Mouse (Mus musculus): ENCODE results near the gene Gm340. TPM values are rescaled to one million over a fixed set of nuclear protein-coding genes. Genes with fewer than 3 reads are reported as not detected.

Gm340 gene
- polyA plus RNA-seq, 1 experiment: 1.0 TPM

GRCm38 (mm10) chr19:41589681-41590080, 7.5 kb downstream of the Gm340 start:
- TF ChIP-seq CTCF (IDR thresholded peaks at IDR 0.05; ENCODE audit: control insufficient read depth, insufficient read depth, insufficient replicate concordance, low read depth, low read length): no peak
- no peak for TF ChIP-seq POLR2A (IDR thresholded peaks at IDR 0.05; ENCODE audit: control insufficient read depth, low read depth, low read length)
- Histone ChIP-seq H3K27ac (ENCODE audit: control insufficient read depth, insufficient read depth, low read depth, low read length) (no peak overlapping the region), H3K4me3 (ENCODE audit: control insufficient read depth, low read depth, low read length) (no peak overlapping the region), H3K36me3 (ENCODE audit: control insufficient read depth, insufficient read depth, low read length) (no peaks in the 10 kb centered on the region), H3K27me3 (ENCODE audit: control insufficient read depth, insufficient read depth, low read length) (no peaks in the 10 kb centered on the region), H3K4me1 (ENCODE audit: control insufficient read depth, insufficient read depth, low read length) (no peaks in the 10 kb centered on the region)

DNA sequence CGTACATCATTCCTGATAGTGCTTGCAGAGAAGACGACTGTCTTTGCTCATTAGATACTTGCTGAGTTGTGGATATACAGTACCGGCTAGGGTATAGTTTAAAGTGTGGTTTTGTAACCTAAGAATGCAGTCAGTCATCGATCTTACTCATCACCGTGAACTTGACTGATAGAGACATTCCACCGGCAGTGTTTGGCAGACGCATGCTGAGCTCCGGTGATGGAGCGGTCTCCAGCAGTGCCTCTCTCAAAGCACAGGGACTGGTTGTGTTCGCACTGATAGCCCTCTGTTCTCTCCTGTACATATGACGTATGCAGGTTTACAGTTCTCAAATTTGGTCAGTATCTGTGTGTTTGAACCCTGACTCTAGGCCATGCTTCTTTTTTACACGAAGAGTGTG, 9.6 kb downstream of the Gm340 start:
- H3K27ac ChIP-seq (ENCODE audit: control insufficient read depth, insufficient read depth, low read depth, low read length): no peak overlapping the region
- no peak for TF ChIP-seq POLR2A (IDR thresholded peaks at IDR 0.05; ENCODE audit: control insufficient read depth, low read depth, low read length)
- no peaks in the 10 kb centered on the region for H3K4me1 ChIP-seq (ENCODE audit: control insufficient read depth, insufficient read depth, low read length)
- no peaks in the 10 kb centered on the region for H3K27me3 ChIP-seq (ENCODE audit: control insufficient read depth, insufficient read depth, low read length)
- H3K36me3 ChIP-seq (ENCODE audit: control insufficient read depth, insufficient read depth, low read length): no peaks in the 10 kb centered on the region
- H3K4me3 ChIP-seq (ENCODE audit: control insufficient read depth, low read depth, low read length): no peak overlapping the region

DNA sequence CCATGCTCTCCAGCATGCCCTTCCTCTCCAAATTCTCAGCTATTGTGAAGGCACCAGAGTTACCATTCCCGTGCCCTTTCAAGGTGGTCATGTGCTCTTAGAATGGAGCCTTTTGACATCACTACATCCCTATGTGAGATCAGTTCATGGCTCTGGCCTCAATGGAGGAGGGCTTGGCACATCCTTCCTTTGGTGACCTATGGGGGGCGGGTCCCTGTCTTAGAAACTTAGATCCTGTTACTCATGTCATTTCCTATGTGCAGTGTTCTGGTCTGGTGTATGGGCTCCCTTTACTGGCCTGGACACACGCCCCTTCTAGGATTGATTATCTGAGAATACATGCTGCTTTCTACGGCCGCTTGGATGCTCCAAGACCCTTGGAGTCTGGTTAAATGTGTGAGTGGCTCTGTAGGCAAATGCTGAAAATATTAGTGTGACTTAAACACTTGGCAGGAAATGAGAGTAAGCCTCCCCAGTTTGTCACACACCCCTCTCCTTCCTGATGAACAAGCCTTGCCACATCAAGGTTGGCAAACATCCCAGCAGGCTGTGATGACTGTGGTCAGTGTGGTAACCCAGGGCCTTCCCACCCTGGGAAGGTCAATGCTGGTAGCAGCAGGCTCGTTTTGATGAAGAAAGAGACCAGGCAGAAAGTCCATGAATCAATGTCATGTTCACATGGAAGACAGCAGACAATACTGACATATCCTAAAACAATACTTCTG, 15.2 kb downstream of the Gm340 start:
- TF ChIP-seq POLR2A (IDR thresholded peaks at IDR 0.05; ENCODE audit: control insufficient read depth, low read depth, low read length) (no peak), CTCF (IDR thresholded peaks at IDR 0.05; ENCODE audit: control insufficient read depth, insufficient read depth, insufficient replicate concordance, low read depth, low read length) (no peak)
- H3K4me3 ChIP-seq (ENCODE audit: control insufficient read depth, low read depth, low read length): no peak overlapping the region

DNA sequence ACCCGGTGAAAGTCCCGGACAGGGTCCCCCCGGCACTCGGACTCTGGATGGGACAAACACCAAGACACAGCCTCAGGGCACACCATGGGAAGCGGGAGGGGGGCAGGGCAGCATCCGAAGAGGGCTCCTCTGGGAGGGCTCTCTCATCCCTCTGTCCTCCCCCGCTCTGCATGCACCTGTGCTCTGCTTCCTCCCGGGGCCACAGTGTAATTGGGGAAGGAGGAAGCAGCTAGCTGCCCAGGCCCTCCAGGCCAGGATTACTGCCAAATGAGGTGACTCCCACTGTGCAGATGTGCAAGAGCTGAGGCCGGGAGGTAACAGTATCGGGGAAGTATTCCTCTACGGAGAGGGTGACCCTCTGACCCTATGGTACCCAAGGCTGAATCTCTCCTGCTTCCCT, 18.5 kb downstream of the Gm340 start:
- TF ChIP-seq POLR2A (IDR thresholded peaks at IDR 0.05; ENCODE audit: control insufficient read depth, low read depth, low read length) (no peak), CTCF (IDR thresholded peaks at IDR 0.05; ENCODE audit: control insufficient read depth, insufficient read depth, insufficient replicate concordance, low read depth, low read length) (no peak)
- Histone ChIP-seq H3K36me3 (ENCODE audit: control insufficient read depth, insufficient read depth, low read length) (no peaks in the 10 kb centered on the region), H3K27ac (ENCODE audit: control insufficient read depth, insufficient read depth, low read depth, low read length) (no peak overlapping the region), H3K27me3 (ENCODE audit: control insufficient read depth, insufficient read depth, low read length) (no peaks in the 10 kb centered on the region), H3K4me1 (ENCODE audit: control insufficient read depth, insufficient read depth, low read length) (peaks cover 8% of the 10 kb centered on the region), H3K4me3 (ENCODE audit: control insufficient read depth, low read depth, low read length) (no peak overlapping the region)

More for the DNA sequence above, 15.2 kb downstream of the Gm340 start:
- Histone ChIP-seq H3K4me1 (ENCODE audit: control insufficient read depth, insufficient read depth, low read length) (peaks cover 8% of the 10 kb centered on the region), H3K27ac (ENCODE audit: control insufficient read depth, insufficient read depth, low read depth, low read length) (no peak overlapping the region), H3K36me3 (ENCODE audit: control insufficient read depth, insufficient read depth, low read length) (no peaks in the 10 kb centered on the region), H3K27me3 (ENCODE audit: control insufficient read depth, insufficient read depth, low read length) (no peaks in the 10 kb centered on the region)

- Histone ChIP-seq H3K27ac (ENCODE audit: control insufficient read depth, insufficient read depth, low read depth, low read length) (no peak overlapping the region), H3K36me3 (ENCODE audit: control insufficient read depth, insufficient read depth, low read length) (no peaks in the 10 kb centered on the region), H3K4me3 (ENCODE audit: control insufficient read depth, low read depth, low read length) (no peak overlapping the region), H3K4me1 (ENCODE audit: control insufficient read depth, insufficient read depth, low read length) (no peaks in the 10 kb centered on the region), H3K27me3 (ENCODE audit: control insufficient read depth, insufficient read depth, low read length) (no peaks in the 10 kb centered on the region)
- TF ChIP-seq CTCF (IDR thresholded peaks at IDR 0.05; ENCODE audit: control insufficient read depth, insufficient read depth, insufficient replicate concordance, low read depth, low read length) (no peak), POLR2A (IDR thresholded peaks at IDR 0.05; ENCODE audit: control insufficient read depth, low read depth, low read length) (no peak)
Observed at GRCm38 (mm10) chr19:41606208-41606987, 24.2 kb downstream of the Gm340 start.

- H3K27ac ChIP-seq (ENCODE audit: control insufficient read depth, insufficient read depth, low read depth, low read length): no peak overlapping the region
- no peak for TF ChIP-seq POLR2A (IDR thresholded peaks at IDR 0.05; ENCODE audit: control insufficient read depth, low read depth, low read length)
- TF ChIP-seq CTCF (IDR thresholded peaks at IDR 0.05; ENCODE audit: control insufficient read depth, insufficient read depth, insufficient replicate concordance, low read depth, low read length): no peak
- H3K36me3 ChIP-seq (ENCODE audit: control insufficient read depth, insufficient read depth, low read length): no peaks in the 10 kb centered on the region
- no peaks in the 10 kb centered on the region for H3K4me1 ChIP-seq (ENCODE audit: control insufficient read depth, insufficient read depth, low read length)
- no peaks in the 10 kb centered on the region for H3K27me3 ChIP-seq (ENCODE audit: control insufficient read depth, insufficient read depth, low read length)
- no peak overlapping the region for H3K4me3 ChIP-seq (ENCODE audit: control insufficient read depth, low read depth, low read length)
Observed at GRCm38 (mm10) chr19:41611683-41612082, 29.5 kb downstream of the Gm340 start.

DNA sequence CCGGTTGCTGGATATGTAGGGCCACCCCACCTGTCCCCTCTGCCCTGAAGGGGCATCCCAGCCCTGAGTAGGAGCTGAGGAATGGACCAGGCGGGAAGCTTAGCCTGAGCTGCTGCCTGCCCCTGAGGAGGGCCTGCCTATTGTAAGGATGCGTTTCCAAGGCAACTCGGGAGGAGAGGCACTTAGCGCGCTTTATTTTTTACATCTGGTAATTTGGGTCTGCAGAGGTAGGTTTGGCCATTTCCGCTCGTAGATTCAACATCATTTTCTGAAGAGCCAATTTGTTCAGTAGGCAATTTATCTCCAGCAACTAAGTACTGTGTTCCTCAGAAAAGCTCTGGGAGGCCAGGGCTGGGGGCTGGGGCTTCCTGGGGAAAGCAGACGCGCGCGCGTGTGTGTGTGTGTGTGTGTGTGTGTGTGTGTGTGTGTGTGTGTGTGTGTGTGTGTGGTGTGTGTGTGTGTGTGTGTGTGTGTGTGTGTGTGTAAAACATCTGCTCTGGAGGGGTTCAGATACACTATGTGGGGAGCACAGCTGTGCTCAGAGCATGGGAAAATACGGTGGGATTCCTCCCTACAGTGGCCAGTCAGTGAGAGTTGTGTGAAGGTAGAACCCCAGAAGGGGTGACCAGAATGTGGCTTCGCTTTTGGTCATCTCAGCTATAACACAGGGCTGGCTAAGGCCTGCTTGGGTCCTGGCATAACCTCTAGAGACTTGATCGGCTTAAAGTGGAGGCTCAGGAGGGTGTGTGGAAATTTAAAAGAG, 31.3 kb downstream of the Gm340 start:
- no peaks in the 10 kb centered on the region for H3K27me3 ChIP-seq (ENCODE audit: control insufficient read depth, insufficient read depth, low read length)
- H3K36me3 ChIP-seq (ENCODE audit: control insufficient read depth, insufficient read depth, low read length): no peaks in the 10 kb centered on the region
- no peak overlapping the region for H3K27ac ChIP-seq (ENCODE audit: control insufficient read depth, insufficient read depth, low read depth, low read length)
- no peaks in the 10 kb centered on the region for H3K4me1 ChIP-seq (ENCODE audit: control insufficient read depth, insufficient read depth, low read length)
- H3K4me3 ChIP-seq (ENCODE audit: control insufficient read depth, low read depth, low read length): no peak overlapping the region
- no peak for TF ChIP-seq CTCF (IDR thresholded peaks at IDR 0.05; ENCODE audit: control insufficient read depth, insufficient read depth, insufficient replicate concordance, low read depth, low read length)
- TF ChIP-seq POLR2A (IDR thresholded peaks at IDR 0.05; ENCODE audit: control insufficient read depth, low read depth, low read length): no peak

Measured in testis, adult 2 months (tissue).